Mouse (Mus musculus) megakaryocyte, embryonic 14.5 days (primary cell): ENCODE results near the gene Celsr2.

Experiments used
- FLI1 ChIP-seq: IDR thresholded peaks from 2 replicates; pipeline ENCODE4 v1.6.1; 2012; ENCODE audit warnings: low read length, inconsistent platforms, mixed read lengths
- GATA1 ChIP-seq: IDR thresholded peaks from 3 replicates; pipeline ENCODE4 v1.6.1; 2012; ENCODE audit warnings: mixed read lengths, low read length, inconsistent platforms, borderline replicate concordance

DNA sequence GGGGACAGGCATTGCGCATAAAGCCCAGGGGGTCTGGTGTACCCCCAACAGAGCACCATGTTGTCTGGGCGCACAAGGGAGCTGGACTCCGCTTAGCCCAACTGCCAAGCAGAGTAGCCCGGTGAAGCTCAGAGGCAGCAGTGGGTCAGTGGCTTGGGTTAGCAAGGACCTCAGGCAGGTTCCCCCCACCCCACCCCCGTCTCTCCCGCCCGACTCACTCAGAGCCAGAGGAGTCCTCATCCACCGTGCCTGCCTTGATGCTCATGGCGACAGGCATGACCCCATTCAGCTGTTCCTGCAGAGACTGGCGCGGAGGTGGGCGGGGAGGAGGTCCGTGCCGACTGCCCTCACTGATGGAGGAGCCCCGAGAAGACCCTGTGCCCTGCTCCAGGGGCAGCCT, 22.6 kb downstream of the Celsr2 start:
- TF ChIP-seq GATA1 (no peak), FLI1 (no peak)
